Mouse (Mus musculus): Measurements from ENCODE around the gene Prop1. TPM values are rescaled to one million over a fixed set of nuclear protein-coding genes. Genes with fewer than 3 reads are reported as not detected.

The Prop1 gene
- polyA plus RNA-seq (2015; fragmentation: Nextera tagmentation; extraction: Ambion mirVana): not detected in 2 replicates

- no peak for ATAC-seq
- H3K27ac ChIP-seq (ENCODE audit: low read depth, low read length): no peak within 1 kb of the TSS
- H3K4me2 ChIP-seq (ENCODE audit: low read length): no peak within 1 kb of the TSS
- WGBS: 67% methylated on average over 6 of the region's 6 CpGs
- no peaks in the 10 kb centered on the region for H3K9me3 ChIP-seq (ENCODE audit: control insufficient read depth, low read length)
- H3K4me1 ChIP-seq (ENCODE audit: control insufficient read depth, insufficient read depth, low read depth, low read length): no peaks in the 10 kb centered on the region
- H3K4me3 ChIP-seq (ENCODE audit: low read length): no peak within 1 kb of the TSS
- no peak within 1 kb of the TSS for H3K9ac ChIP-seq (ENCODE audit: low read depth, low read length)
- no peaks in the 10 kb centered on the region for H3K36me3 ChIP-seq (ENCODE audit: control insufficient read depth, insufficient read depth, low read length)
- H3K27me3 ChIP-seq (replicated peaks; ENCODE audit: control insufficient read depth, insufficient read depth, low read length): no peaks in the 10 kb centered on the region
Measured at GRCm38 (mm10) chr11:50953665-50954064, at the start of gene Prop1. Gene Prop1, minus strand, starts transcription at chr11:50953765.

GRCm38 (mm10) chr11:51003296-51003695 is 49.7 kb upstream of the Prop1 start, which contains the start of gene Olfr51:
Gene Olfr51, plus strand, starts transcription at chr11:51003596.
- H3K27ac ChIP-seq (ENCODE audit: low read depth, low read length): no peak within 1 kb of the TSS
- no peaks in the 10 kb centered on the region for H3K4me1 ChIP-seq (ENCODE audit: control insufficient read depth, insufficient read depth, low read depth, low read length)
- H3K4me2 ChIP-seq (ENCODE audit: low read length): no peak within 1 kb of the TSS
- H3K9me3 ChIP-seq (ENCODE audit: control insufficient read depth, low read length): no peaks in the 10 kb centered on the region
- H3K27me3 ChIP-seq (replicated peaks; ENCODE audit: control insufficient read depth, insufficient read depth, low read length): no peaks in the 10 kb centered on the region
- no peak for ATAC-seq
- H3K36me3 ChIP-seq (ENCODE audit: control insufficient read depth, insufficient read depth, low read length): no peaks in the 10 kb centered on the region
- no peak within 1 kb of the TSS for H3K9ac ChIP-seq (ENCODE audit: low read depth, low read length)
- no peak within 1 kb of the TSS for H3K4me3 ChIP-seq (ENCODE audit: low read length)
- WGBS: 86% methylated on average over 5 of the region's 5 CpGs

- H3K9me3 ChIP-seq (ENCODE audit: control insufficient read depth, low read length): no peaks in the 10 kb centered on the region
- H3K4me1 ChIP-seq (ENCODE audit: control insufficient read depth, insufficient read depth, low read depth, low read length): no peaks in the 10 kb centered on the region
- H3K9ac ChIP-seq (ENCODE audit: low read depth, low read length): no peak within 1 kb of the TSS
- no peak for ATAC-seq
- no peak within 1 kb of the TSS for H3K4me3 ChIP-seq (ENCODE audit: low read length)
- no peak within 1 kb of the TSS for H3K27ac ChIP-seq (ENCODE audit: low read depth, low read length)
- 58% methylated on average over 5 of the region's 5 CpGs for WGBS
- H3K4me2 ChIP-seq (ENCODE audit: low read length): no peak within 1 kb of the TSS
- no peaks in the 10 kb centered on the region for H3K36me3 ChIP-seq (ENCODE audit: control insufficient read depth, insufficient read depth, low read length)
- H3K27me3 ChIP-seq (replicated peaks; ENCODE audit: control insufficient read depth, insufficient read depth, low read length): no peaks in the 10 kb centered on the region
Measured at GRCm38 (mm10) chr11:50981667-50982066, 28.1 kb upstream of the Prop1 start, which contains the start of gene Olfr1377. Gene Olfr1377, plus strand, starts transcription at chr11:50981967.

DNA sequence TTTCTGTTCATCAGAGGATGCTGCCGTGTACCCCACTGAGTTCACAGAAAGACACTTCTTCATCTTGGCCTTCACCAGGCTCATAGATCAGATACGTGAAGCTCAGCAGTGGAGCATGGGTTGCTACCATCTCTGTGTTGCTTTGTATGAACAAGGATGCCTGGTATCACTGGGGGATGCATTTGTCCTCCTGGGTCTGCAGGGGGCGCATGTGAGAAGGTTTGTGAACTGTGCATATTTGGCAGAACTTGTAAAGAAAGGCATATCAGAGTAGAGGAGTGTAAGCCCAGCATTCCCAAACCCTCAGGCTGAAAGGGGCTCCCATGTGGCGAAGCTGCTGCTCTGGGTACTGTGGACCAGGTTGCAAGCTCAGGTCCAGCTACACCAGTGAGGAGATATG is 23.7 kb upstream of the Prop1 start:
- WGBS: 75% methylated on average over 4 of the region's 4 CpGs
- Histone ChIP-seq H3K9me3 (ENCODE audit: control insufficient read depth, low read length) (no peaks in the 10 kb centered on the region), H3K4me2 (ENCODE audit: low read length) (no peak overlapping the region), H3K27ac (ENCODE audit: low read depth, low read length) (no peak overlapping the region), H3K9ac (ENCODE audit: low read depth, low read length) (no peak overlapping the region), H3K4me3 (ENCODE audit: low read length) (no peak overlapping the region), H3K36me3 (ENCODE audit: control insufficient read depth, insufficient read depth, low read length) (no peaks in the 10 kb centered on the region), H3K27me3 (replicated peaks; ENCODE audit: control insufficient read depth, insufficient read depth, low read length) (no peaks in the 10 kb centered on the region), H3K4me1 (ENCODE audit: control insufficient read depth, insufficient read depth, low read depth, low read length) (no peaks in the 10 kb centered on the region)
- no peak for ATAC-seq

GRCm38 (mm10) chr11:50966230-50966629 is 12.7 kb upstream of the Prop1 start, which contains the start of gene Olfr1378:
Gene Olfr1378, plus strand, starts transcription at chr11:50966530.
- WGBS: 90% methylated on average over 11 of the region's 11 CpGs
- no peak within 1 kb of the TSS for H3K4me3 ChIP-seq (ENCODE audit: low read length)

GRCm38 (mm10) chr11:50964886-50965285 is 11.3 kb upstream of the Prop1 start:
- WGBS: 83% methylated on average over 2 of the region's 2 CpGs
- no peaks in the 10 kb centered on the region for H3K27me3 ChIP-seq (replicated peaks; ENCODE audit: control insufficient read depth, insufficient read depth, low read length)
- no peak for ATAC-seq

More at GRCm38 (mm10) chr11:50966230-50966629, 12.7 kb upstream of the Prop1 start, which contains the start of gene Olfr1378:
- Histone ChIP-seq H3K36me3 (ENCODE audit: control insufficient read depth, insufficient read depth, low read length) (no peaks in the 10 kb centered on the region), H3K27me3 (replicated peaks; ENCODE audit: control insufficient read depth, insufficient read depth, low read length) (no peaks in the 10 kb centered on the region), H3K4me1 (ENCODE audit: control insufficient read depth, insufficient read depth, low read depth, low read length) (no peaks in the 10 kb centered on the region), H3K9me3 (ENCODE audit: control insufficient read depth, low read length) (no peaks in the 10 kb centered on the region), H3K9ac (ENCODE audit: low read depth, low read length) (no peak within 1 kb of the TSS), H3K4me2 (ENCODE audit: low read length) (no peak within 1 kb of the TSS), H3K27ac (ENCODE audit: low read depth, low read length) (no peak within 1 kb of the TSS)
- no peak for ATAC-seq

DNA sequence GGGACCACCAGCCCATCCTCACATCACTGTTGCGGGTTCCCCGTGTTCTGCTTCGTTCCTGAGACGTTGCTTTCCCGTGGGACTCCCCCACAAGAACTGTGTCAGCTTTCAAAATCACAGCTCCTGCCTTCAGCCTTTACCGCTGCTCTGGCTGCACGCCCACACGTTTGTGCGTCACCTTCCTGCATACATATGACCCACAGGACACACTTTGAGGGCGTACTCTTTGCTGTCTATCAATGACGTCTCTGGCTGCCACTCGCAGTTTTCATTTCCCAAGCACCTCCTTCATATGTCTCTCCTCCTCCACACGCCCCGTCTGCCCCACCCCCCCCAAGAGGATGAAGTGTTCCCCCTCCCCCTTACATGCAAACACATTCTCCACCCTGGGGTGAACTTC is 1.3 kb downstream of the Prop1 start:
- WGBS: 75% methylated on average over 14 of the region's 14 CpGs
- Histone ChIP-seq H3K4me1 (ENCODE audit: control insufficient read depth, insufficient read depth, low read depth, low read length) (no peaks in the 10 kb centered on the region), H3K4me2 (ENCODE audit: low read length) (no peak overlapping the region), H3K27ac (ENCODE audit: low read depth, low read length) (no peak overlapping the region), H3K36me3 (ENCODE audit: control insufficient read depth, insufficient read depth, low read length) (no peaks in the 10 kb centered on the region), H3K4me3 (ENCODE audit: low read length) (no peak overlapping the region), H3K9ac (ENCODE audit: low read depth, low read length) (no peak overlapping the region), H3K9me3 (ENCODE audit: control insufficient read depth, low read length) (no peaks in the 10 kb centered on the region), H3K27me3 (replicated peaks; ENCODE audit: control insufficient read depth, insufficient read depth, low read length) (no peaks in the 10 kb centered on the region)
- no peak for ATAC-seq

More at GRCm38 (mm10) chr11:50964886-50965285, 11.3 kb upstream of the Prop1 start:
- no peaks in the 10 kb centered on the region for H3K36me3 ChIP-seq (ENCODE audit: control insufficient read depth, insufficient read depth, low read length)
- H3K9ac ChIP-seq (ENCODE audit: low read depth, low read length): no peak overlapping the region
- no peaks in the 10 kb centered on the region for H3K9me3 ChIP-seq (ENCODE audit: control insufficient read depth, low read length)
- no peaks in the 10 kb centered on the region for H3K4me1 ChIP-seq (ENCODE audit: control insufficient read depth, insufficient read depth, low read depth, low read length)
- H3K27ac ChIP-seq (ENCODE audit: low read depth, low read length): no peak overlapping the region
- H3K4me2 ChIP-seq (ENCODE audit: low read length): no peak overlapping the region
- H3K4me3 ChIP-seq (ENCODE audit: low read length): no peak overlapping the region

GRCm38 (mm10) chr11:50943506-50943905 is 10.1 kb downstream of the Prop1 start, which contains the start of gene 4933414I15Rik:
Gene 4933414I15Rik, minus strand, starts transcription at chr11:50943765.
- Histone ChIP-seq H3K4me2 (ENCODE audit: low read length) (no peak within 1 kb of the TSS), H3K9me3 (ENCODE audit: control insufficient read depth, low read length) (no peaks in the 10 kb centered on the region), H3K9ac (ENCODE audit: low read depth, low read length) (no peak within 1 kb of the TSS), H3K4me1 (ENCODE audit: control insufficient read depth, insufficient read depth, low read depth, low read length) (no peaks in the 10 kb centered on the region), H3K4me3 (ENCODE audit: low read length) (no peak within 1 kb of the TSS), H3K27me3 (replicated peaks; ENCODE audit: control insufficient read depth, insufficient read depth, low read length) (no peaks in the 10 kb centered on the region), H3K36me3 (ENCODE audit: control insufficient read depth, insufficient read depth, low read length) (no peaks in the 10 kb centered on the region), H3K27ac (ENCODE audit: low read depth, low read length) (no peak within 1 kb of the TSS)
- WGBS: 83% methylated on average over 14 of the region's 14 CpGs
- ATAC-seq: no peak

DNA sequence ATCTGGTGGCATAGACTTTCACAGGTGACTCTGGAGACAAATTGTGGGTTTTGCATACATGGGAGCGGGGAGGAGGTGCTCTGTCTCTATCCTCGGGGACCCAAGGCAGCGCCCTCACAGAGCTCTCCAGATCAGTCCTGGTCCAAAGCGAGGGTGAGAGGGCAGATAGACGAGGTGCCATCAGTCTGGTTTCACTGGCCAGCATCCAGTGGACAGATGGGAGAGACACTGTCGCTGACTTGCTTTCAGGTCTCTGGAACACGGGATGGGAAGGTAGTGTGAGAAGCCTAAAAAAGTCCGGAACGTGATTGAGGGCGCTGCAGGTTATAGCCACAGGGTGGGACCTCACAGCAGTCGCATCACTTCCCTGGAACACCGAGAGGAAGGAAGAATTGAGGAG is 11.2 kb downstream of the Prop1 start:
- H3K4me3 ChIP-seq (ENCODE audit: low read length): no peak overlapping the region
- no peak overlapping the region for H3K27ac ChIP-seq (ENCODE audit: low read depth, low read length)
- no peaks in the 10 kb centered on the region for H3K27me3 ChIP-seq (replicated peaks; ENCODE audit: control insufficient read depth, insufficient read depth, low read length)
- no peaks in the 10 kb centered on the region for H3K36me3 ChIP-seq (ENCODE audit: control insufficient read depth, insufficient read depth, low read length)
- no peaks in the 10 kb centered on the region for H3K4me1 ChIP-seq (ENCODE audit: control insufficient read depth, insufficient read depth, low read depth, low read length)
- no peak for ATAC-seq
- no peak overlapping the region for H3K9ac ChIP-seq (ENCODE audit: low read depth, low read length)
- H3K9me3 ChIP-seq (ENCODE audit: control insufficient read depth, low read length): no peaks in the 10 kb centered on the region
- no peak overlapping the region for H3K4me2 ChIP-seq (ENCODE audit: low read length)
- 69% methylated on average over 12 of the region's 12 CpGs for WGBS

Data from hindbrain, embryonic 16.5 days (tissue).